Mouse (Mus musculus): ENCODE measurements around the gene Zfhx3.

GRCm38 (mm10) chr8:108433321-108433720 lies 490.9 kb downstream of the Zfhx3 start:
- TF ChIP-seq CTCF (IDR thresholded peaks at IDR 0.05; ENCODE audit: low read depth, low read length) (no peak), TAL1 (conservative IDR thresholded peaks at IDR 0.05; ENCODE audit: low read depth, low read length) (no peak), GATA1 (IDR thresholded peaks at IDR 0.05; ENCODE audit: borderline replicate concordance, low read length) (no peak), GATA2 (IDR thresholded peaks at IDR 0.05; ENCODE audit: borderline replicate concordance, low read depth, low read length) (no peak), POLR2AphosphoS5 (IDR thresholded peaks at IDR 0.05; ENCODE audit: insufficient replicate concordance, low read depth, low read length) (no peak)
